Mouse (Mus musculus): Measurements from ENCODE around the gene Irak1.

The Irak1 gene

DNA sequence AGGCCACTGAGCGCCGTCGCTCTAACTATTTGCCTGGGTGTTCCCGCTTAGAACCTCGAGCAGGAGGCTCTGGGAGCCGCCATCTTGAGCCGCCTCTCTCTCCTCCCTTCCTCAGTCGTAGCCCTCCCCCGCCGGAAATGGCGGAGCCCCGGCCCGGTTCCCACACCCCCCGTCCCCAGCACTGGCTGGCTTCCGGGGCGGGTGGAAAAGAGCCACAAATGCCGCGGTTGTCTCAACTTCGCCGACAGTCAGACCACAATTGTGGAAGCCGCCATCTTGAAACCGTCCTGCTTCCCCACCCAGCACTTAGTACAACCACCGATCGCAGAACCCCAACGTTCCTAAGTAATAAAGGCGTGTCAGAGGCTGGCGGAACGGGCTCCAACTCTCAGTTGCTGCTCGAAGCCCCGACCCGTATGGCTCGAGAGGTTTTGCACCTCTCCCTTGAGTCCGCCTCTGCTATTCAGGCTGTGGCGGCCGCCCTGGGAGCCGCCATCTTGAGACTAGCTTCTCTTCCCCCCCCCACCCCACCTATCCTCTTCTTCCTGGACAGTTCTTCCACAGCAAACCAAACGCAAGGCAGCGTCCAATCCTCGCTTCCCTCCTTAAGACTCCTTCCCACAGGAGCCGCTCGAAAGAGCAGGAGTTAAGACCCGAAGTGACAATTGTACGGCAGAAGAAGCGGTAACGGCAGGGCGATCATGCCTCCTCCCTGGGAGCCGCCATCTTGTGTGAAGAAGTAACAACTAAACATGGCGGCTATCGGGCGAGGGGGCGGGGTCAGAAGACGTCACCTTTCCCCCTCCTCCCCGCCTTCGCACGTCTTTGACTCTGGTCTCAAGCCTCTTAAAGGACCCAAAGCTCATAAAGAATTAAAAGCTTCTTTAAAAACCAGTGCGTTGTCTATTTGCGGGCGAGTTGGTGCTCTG is 57.2 kb downstream of the Irak1 start, which contains the start of gene Hcfc1:
Gene Hcfc1, minus strand, starts transcription at position 110 of the 929 bp plus-strand sequence.
- peak; percentile 72 for DNase-seq (ENCODE audit: extremely low read depth, low read depth)

DNA sequence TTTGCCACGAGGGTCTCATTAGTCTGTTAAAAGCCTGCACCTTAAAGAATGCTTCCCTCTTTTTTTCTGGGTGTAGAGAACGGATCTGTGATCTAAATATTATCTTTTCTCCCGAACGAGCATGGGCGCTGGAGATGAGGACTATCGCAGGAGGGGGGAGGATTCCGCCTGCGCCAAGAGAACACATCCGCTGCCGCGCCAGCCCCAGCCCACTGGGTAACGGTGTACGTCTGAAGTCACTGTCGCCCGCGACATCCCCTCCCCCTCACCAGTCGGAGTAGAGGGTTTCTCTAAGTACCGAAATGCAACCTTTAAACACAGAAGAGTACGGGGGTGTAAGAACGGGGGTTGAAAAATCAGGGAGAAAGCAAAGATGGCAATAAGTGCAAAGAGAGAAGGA is 58.4 kb downstream of the Irak1 start:
- DNase-seq (ENCODE audit: extremely low read depth, low read depth), result peak; percentile 64

DNA sequence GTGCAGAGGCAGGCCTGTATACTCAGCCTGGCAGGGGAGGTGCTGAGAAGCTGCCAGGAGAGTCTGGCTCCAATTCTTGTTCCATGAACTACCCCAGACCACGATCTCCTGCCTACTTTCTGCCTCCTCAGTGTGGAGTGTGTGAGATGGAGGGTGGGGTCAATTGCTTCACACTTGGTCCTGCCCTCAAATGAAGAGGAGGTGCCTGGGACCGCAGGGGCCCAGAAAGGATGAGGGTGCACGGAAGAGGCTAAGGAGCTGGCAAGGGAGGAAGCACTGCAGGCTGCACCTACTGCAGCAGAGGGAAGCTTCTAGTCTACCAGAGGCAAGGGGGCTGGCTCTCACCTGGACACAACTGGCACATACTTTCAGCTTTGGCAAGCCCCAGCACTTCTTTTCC is 59.4 kb downstream of the Irak1 start:
- no peak for DNase-seq (ENCODE audit: extremely low read depth, low read depth)
